8 mouse cellular contexts compared by ENCODE assay signal in genomic region chr15:103214149-103214548, GRCm38 (mm10). TPM values are rescaled to one million over a fixed set of nuclear protein-coding genes. Genes with fewer than 3 reads are reported as not detected.
DNase-seq lines count a peak whose midpoint lies in the region; ATAC-seq and TF ChIP-seq lines count a peak whose summit lies in the region.
"Had no signal": no experiment of that assay in that cellular context is flagged by ENCODE, and none has a peak within 500 bp of the region (broad histone marks: within the 10 kb centered on the region; RNA-seq: fewer than 3 reads in every experiment).

No protein-coding gene starts in this region.

- H3K27ac ChIP-seq in CH12.LX (ENCODE audit: insufficient read depth, low read depth) = no peak overlapping the region
- peak overlapping the region; percentile 35; the same call in 1 of the 2 replicates for H3K27ac ChIP-seq in forebrain, postnatal 0 days (ENCODE audit: low read depth, low read length)
- H3K27ac ChIP-seq in limb, embryonic 15.5 days = peak overlapping the region; percentile 79

- 0 out of 2 replicates have a peak, but pooled peaks have one; percentile 21 for TF ChIP-seq EP300 in CH12.LX (IDR thresholded peaks at IDR 0.05; ENCODE audit: low read length)

- H3K4me3 ChIP-seq in CH12.LX (replicated peaks in 1 of 3; ENCODE audit: low read depth in 2 of 3, low read length in 2 of 3, poor library complexity in 1 of 3) = peak overlapping the region in 2 of 3 experiments; percentile 33 to 56
- H3K4me3 ChIP-seq in forebrain, postnatal 0 days (ENCODE audit: low read depth, low read length) = peak overlapping the region; percentile 12
- H3K4me3 ChIP-seq in limb, embryonic 15.5 days = peak overlapping the region; percentile 19

- dilution Hi-C loops in CH12.LX (cut with MboI; ENCODE audit: extremely low pct_ligation_motif_present, extremely low pct_unique_long_range_greater_than_20kb, low sequenced_read_pairs) = no loop called here

- peak overlapping the region; percentile 37 for H3K9ac ChIP-seq in CH12.LX (ENCODE audit: insufficient read depth, low read depth)
- H3K9ac ChIP-seq in forebrain, postnatal 0 days = no peak overlapping the region
- H3K9ac ChIP-seq in limb, embryonic 15.5 days = no peak overlapping the region

- peaks cover 27 to 43% of the 10 kb centered on the region in 2 experiments for H3K36me3 ChIP-seq in CH12.LX (replicated peaks in 1 of 2; ENCODE audit: control insufficient read depth in 1 of 2, insufficient read depth in 1 of 2, low read length in 1 of 2)
- H3K36me3 ChIP-seq in forebrain, postnatal 0 days (ENCODE audit: insufficient read depth) = peaks cover 19% of the 10 kb centered on the region
- H3K36me3 ChIP-seq in limb, embryonic 15.5 days = peaks cover 35% of the 10 kb centered on the region

- TF ChIP-seq CTCF in CH12.LX (conservative IDR thresholded peaks at IDR 0.05 in 1 of 2, IDR thresholded peaks at IDR 0.05 in 1 of 2; ENCODE audit: low read depth in 2 of 2, low read length in 2 of 2) = no peak
- TF ChIP-seq CTCF in forebrain, postnatal 0 days (IDR thresholded peaks at IDR 0.05; ENCODE audit: low read depth) = no peak

- TF ChIP-seq RAD21 in CH12.LX (IDR thresholded peaks at IDR 0.05; ENCODE audit: low read depth, low read length) = no peak

- no peaks in the 10 kb centered on the region for H3K9me3 ChIP-seq in CH12.LX (replicated peaks; ENCODE audit: low read length)
- H3K9me3 ChIP-seq in forebrain, postnatal 0 days (ENCODE audit: low read length) = no peaks in the 10 kb centered on the region
- no peaks in the 10 kb centered on the region for H3K9me3 ChIP-seq in limb, embryonic 15.5 days

- WGBS in forebrain, postnatal 0 days = 13% methylated on average over 2 of the region's 2 CpGs
- 14% methylated on average over 2 of the region's 2 CpGs for WGBS in limb, embryonic 15.5 days

- TF ChIP-seq POLR2A in CH12.LX (IDR thresholded peaks at IDR 0.05; ENCODE audit: low read depth, low read length) = no peak

- peaks cover 61% of the 10 kb centered on the region for H3K79me2 ChIP-seq in CH12.LX (replicated peaks; ENCODE audit: control insufficient read depth, extremely low read depth, insufficient read depth, poor library complexity, severe bottlenecking)

- ATAC-seq in forebrain, postnatal 0 days = no peak
- ATAC-seq in limb, embryonic 15.5 days (ENCODE audit: insufficient number of reproducible peaks, low FRiP score, low TSS enrichment, low read depth) = no peak
- ATAC-seq in erythroid progenitor cell, adult 5-6 weeks (replicated peaks; ENCODE audit: low FRiP score, poor library complexity, severe bottlenecking) = no peak

- H3K27me3 ChIP-seq in CH12.LX (replicated peaks) = no peaks in the 10 kb centered on the region
- no peaks in the 10 kb centered on the region for H3K27me3 ChIP-seq in forebrain, postnatal 0 days (ENCODE audit: insufficient read depth, low read length)
- H3K27me3 ChIP-seq in limb, embryonic 15.5 days = no peaks in the 10 kb centered on the region

- in situ Hi-C loops in CH12.LX (cut with MboI; ENCODE audit: low pct_ligation_motif_present, low pct_unique_long_range_greater_than_20kb, low sequenced_read_pairs) = no loop called here

- peak overlapping the region; percentile 51 for H3K4me2 ChIP-seq in CH12.LX (ENCODE audit: insufficient read depth, low read depth, poor library complexity, severe bottlenecking)
- H3K4me2 ChIP-seq in forebrain, postnatal 0 days (ENCODE audit: low read depth) = peak overlapping the region; percentile 38
- peak overlapping the region; percentile 35 for H3K4me2 ChIP-seq in limb, embryonic 15.5 days

- peak; percentile 71 for DNase-seq in 3T3-L1 (ENCODE audit: low read depth, low spot score)
- no peak for DNase-seq in CH12.LX (ENCODE audit: extremely low read depth)
- no peak for DNase-seq in forebrain, postnatal 0 days
- DNase-seq in cerebellum, postnatal 25 days = no peak
- no peak for DNase-seq in gastrocnemius, postnatal 25 days

- peaks cover 3 to 70% of the 10 kb centered on the region in 2 experiments for H3K4me1 ChIP-seq in CH12.LX (ENCODE audit: control insufficient read depth in 1 of 2, insufficient read depth in 2 of 2)
- H3K4me1 ChIP-seq in forebrain, postnatal 0 days (ENCODE audit: insufficient read depth) = peaks cover 16% of the 10 kb centered on the region
- H3K4me1 ChIP-seq in limb, embryonic 15.5 days = peaks cover 19% of the 10 kb centered on the region

TF ChIP-seq in CH12.LX, 34 proteins besides CTCF, POLR2A, EP300 and RAD21:
- TF ChIP-seq ZNF384 (IDR thresholded peaks at IDR 0.05; ENCODE audit: low read depth, low read length) = peak; percentile 36; the same call in 1 of the 2 replicates
- no peak for TF ChIP-seq MAX (IDR thresholded peaks at IDR 0.05; ENCODE audit: low read length)

RNA-seq across cellular contexts. Expression of gene Cbx5, which starts 25.5 kb away (rescaled TPM):
- total RNA-seq in CH12.LX (2012; rRNA removed) = 94.9 and 99.6 TPM in 2 replicates
- total RNA-seq in CH12.LX (2014; rRNA removed) = 152 and 171 TPM in 2 replicates
- polyA plus RNA-seq in CH12.LX (2012; ENCODE audit: insufficient read length, low read depth) = 128 and 151 TPM in 2 replicates
- 139 and 181 TPM in 2 replicates for total RNA-seq in forebrain, postnatal 0 days (2014; rRNA removed)
- polyA plus RNA-seq in forebrain, postnatal 0 days (2015; fragmentation: Nextera tagmentation; extraction: Ambion mirVana) = 74.1 and 90.4 TPM in 2 replicates
- polyA plus RNA-seq in limb, embryonic 15.5 days (2015; fragmentation: Nextera tagmentation; extraction: Ambion mirVana) = 92.8 and 98.4 TPM in 2 replicates
- total RNA-seq in erythroid progenitor cell, adult 5-6 weeks (2015; ENCODE audit: low replicate concordance) = 181 and 243 TPM in 2 replicates
- 214 and 236 TPM in 2 replicates for total RNA-seq in erythroid progenitor cell, adult 5-6 weeks (2017; ENCODE audit: low replicate concordance)
- 10 to 100 TPM; 29.0 to 29.6 TPM for total RNA-seq in gastrocnemius, postnatal 25 days (2021)

RNA-seq across cellular contexts. Expression of gene Hnrnpa1, which starts 26.1 kb away (rescaled TPM):
- total RNA-seq in CH12.LX (2012; rRNA removed) (635 and 691 TPM in 2 replicates), CH12.LX (2014; rRNA removed) (757 and 802 TPM in 2 replicates)
- 1,746 and 1,799 TPM in 2 replicates for polyA plus RNA-seq in CH12.LX (2012; ENCODE audit: insufficient read length, low read depth)
- total RNA-seq in forebrain, postnatal 0 days (2014; rRNA removed) = 205 and 270 TPM in 2 replicates
- polyA plus RNA-seq in forebrain, postnatal 0 days (2015; fragmentation: Nextera tagmentation; extraction: Ambion mirVana) = 653 and 670 TPM in 2 replicates
- polyA plus RNA-seq in limb, embryonic 15.5 days (2015; fragmentation: Nextera tagmentation; extraction: Ambion mirVana) = 593 and 673 TPM in 2 replicates
- 198 and 238 TPM in 2 replicates for total RNA-seq in erythroid progenitor cell, adult 5-6 weeks (2015; ENCODE audit: low replicate concordance)
- total RNA-seq in erythroid progenitor cell, adult 5-6 weeks (2017; ENCODE audit: low replicate concordance) = 338 and 377 TPM in 2 replicates
- 10 to 100 TPM; 82.8 to 89.0 TPM for total RNA-seq in gastrocnemius, postnatal 25 days (2021)

RNA-seq across cellular contexts. Expression of gene Nfe2, which starts 44.1 kb away (rescaled TPM):
- total RNA-seq in CH12.LX (2012; rRNA removed) (0.13 TPM in 1 of 2 replicates, not detected in the other), CH12.LX (2014; rRNA removed) (not detected in 2 replicates)
- polyA plus RNA-seq in CH12.LX (2012; ENCODE audit: insufficient read length, low read depth) = 0.14 and 0.33 TPM in 2 replicates
- total RNA-seq in forebrain, postnatal 0 days (2014; rRNA removed) = 0.85 and 1.6 TPM in 2 replicates
- 0.30 and 0.34 TPM in 2 replicates for polyA plus RNA-seq in forebrain, postnatal 0 days (2015; fragmentation: Nextera tagmentation; extraction: Ambion mirVana)
- 1.5 and 2.2 TPM in 2 replicates for polyA plus RNA-seq in limb, embryonic 15.5 days (2015; fragmentation: Nextera tagmentation; extraction: Ambion mirVana)
- total RNA-seq in erythroid progenitor cell, adult 5-6 weeks (2015; ENCODE audit: low replicate concordance) = 368 and 436 TPM in 2 replicates
- 353 and 370 TPM in 2 replicates for total RNA-seq in erythroid progenitor cell, adult 5-6 weeks (2017; ENCODE audit: low replicate concordance)
- not detected for total RNA-seq in gastrocnemius, postnatal 25 days (2021)
- total RNA-seq: layer of hippocampus, adult 18-20 months had no signal

RNA-seq across cellular contexts. Expression of gene Smug1, which starts 47.3 kb away (rescaled TPM):
- total RNA-seq in CH12.LX (2012; rRNA removed) = 7.3 and 7.8 TPM in 2 replicates
- 9.5 and 9.8 TPM in 2 replicates for total RNA-seq in CH12.LX (2014; rRNA removed)
- polyA plus RNA-seq in CH12.LX (2012; ENCODE audit: insufficient read length, low read depth) = 6.1 and 7.3 TPM in 2 replicates
- 34.0 and 34.4 TPM in 2 replicates for total RNA-seq in forebrain, postnatal 0 days (2014; rRNA removed)
- polyA plus RNA-seq in forebrain, postnatal 0 days (2015; fragmentation: Nextera tagmentation; extraction: Ambion mirVana) = 14.6 and 18.5 TPM in 2 replicates
- polyA plus RNA-seq in limb, embryonic 15.5 days (2015; fragmentation: Nextera tagmentation; extraction: Ambion mirVana) = 17.0 and 18.3 TPM in 2 replicates
- total RNA-seq in erythroid progenitor cell, adult 5-6 weeks (2015; ENCODE audit: low replicate concordance) = 3.6 TPM in 1 of 2 replicates, not detected in the other
- 0.26 and 0.91 TPM in 2 replicates for total RNA-seq in erythroid progenitor cell, adult 5-6 weeks (2017; ENCODE audit: low replicate concordance)
- total RNA-seq in gastrocnemius, postnatal 25 days (2021) = 10 to 100 TPM in 1 of 2 experiments, 1 to 10 TPM in 1; 9.4 to 11.7 TPM

RNA-seq across cellular contexts. Expression of gene Copz1, which starts 58.4 kb away (rescaled TPM):
- 80.0 and 97.9 TPM in 2 replicates for total RNA-seq in CH12.LX (2012; rRNA removed)
- total RNA-seq in CH12.LX (2014; rRNA removed) = 135 and 148 TPM in 2 replicates
- 263 and 271 TPM in 2 replicates for polyA plus RNA-seq in CH12.LX (2012; ENCODE audit: insufficient read length, low read depth)
- 120 and 147 TPM in 2 replicates for total RNA-seq in forebrain, postnatal 0 days (2014; rRNA removed)
- 209 and 217 TPM in 2 replicates for polyA plus RNA-seq in forebrain, postnatal 0 days (2015; fragmentation: Nextera tagmentation; extraction: Ambion mirVana)
- 270 and 286 TPM in 2 replicates for polyA plus RNA-seq in limb, embryonic 15.5 days (2015; fragmentation: Nextera tagmentation; extraction: Ambion mirVana)
- total RNA-seq in erythroid progenitor cell, adult 5-6 weeks (2015; ENCODE audit: low replicate concordance) = 158 and 167 TPM in 2 replicates
- total RNA-seq in erythroid progenitor cell, adult 5-6 weeks (2017; ENCODE audit: low replicate concordance) = 37.6 and 42.4 TPM in 2 replicates
- total RNA-seq in gastrocnemius, postnatal 25 days (2021) = 10 to 100 TPM; 31.4 to 32.3 TPM

Comparison
In these comparisons a context has a peak if more than half of its experiments do, and no peak if none do; other contexts are left out.
1. RNA of gene Nfe2, which starts 44.1 kb away (total RNA-seq): 353 to 436 TPM in erythroid progenitor cell, adult 5-6 weeks; 0.85 to 1.6 TPM in forebrain, postnatal 0 days, not detected in gastrocnemius, postnatal 25 days and 0.13 TPM in CH12.LX; every median in the first group is over 100 times any median in the second.
2. Peak in every context shown above with its lines, with median percentiles within 50 percentile points of each other: H3K4me2 ChIP-seq and H3K4me3 ChIP-seq.